21 mouse cellular contexts compared by ENCODE assay signal in the genomic region with DNA sequence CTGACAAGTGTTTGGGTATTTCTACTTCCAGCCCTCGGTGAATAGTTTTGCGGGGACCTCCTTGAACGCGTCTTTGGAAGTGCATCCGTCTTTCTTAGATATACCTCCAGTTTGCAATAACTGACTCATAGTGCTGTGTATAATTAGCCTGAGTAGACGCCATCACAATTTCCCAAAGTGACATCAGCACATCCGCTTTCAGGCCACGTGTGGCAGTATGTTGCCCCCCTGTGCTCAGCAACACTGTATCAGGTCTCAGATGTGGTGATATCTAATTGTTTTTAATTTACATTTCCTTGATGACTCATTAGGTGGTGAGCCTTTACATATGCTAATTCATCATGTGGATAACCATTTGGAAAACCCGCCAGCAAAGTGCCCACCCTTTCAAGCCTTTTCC.
DNase-seq lines count a peak whose midpoint lies in the region; ATAC-seq and TF ChIP-seq lines count a peak whose summit lies in the region.
"Had no signal": no experiment of that assay in that cellular context is flagged by ENCODE, and none has a peak within 500 bp of the region (broad histone marks: within the 10 kb centered on the region; RNA-seq: fewer than 3 reads in every experiment).

No protein-coding gene starts in this region.

- peaks cover 30% of the 10 kb centered on the region for H3K36me3 ChIP-seq in forebrain, embryonic 13.5 days (ENCODE audit: poor library complexity, severe bottlenecking)
- H3K36me3 ChIP-seq in forebrain, embryonic 11.5 days (ENCODE audit: control insufficient read depth, insufficient read depth, low read length): no peaks in the 10 kb centered on the region; the same call in 1 of the 2 replicates
- H3K36me3 ChIP-seq in midbrain, postnatal 0 days (ENCODE audit: insufficient read depth, low read length): no peaks in the 10 kb centered on the region; the same call in 1 of the 2 replicates

- no peaks in the 10 kb centered on the region for H3K9me3 ChIP-seq in forebrain, embryonic 13.5 days (replicated peaks)
- H3K9me3 ChIP-seq in forebrain, embryonic 11.5 days (ENCODE audit: control insufficient read depth, low read length): no peaks in the 10 kb centered on the region
- H3K9me3 ChIP-seq in midbrain, postnatal 0 days (ENCODE audit: low read length): no peaks in the 10 kb centered on the region
- H3K9me3 ChIP-seq: embryonic facial prominence, embryonic 10.5 days; heart, embryonic 13.5 days; hindbrain, embryonic 12.5 days had no signal

- DNase-seq in forebrain, embryonic 11.5 days (ENCODE audit: low spot score): no peak
- DNase-seq in 416B (ENCODE audit: low read depth): peak; percentile 57
- DNase-seq in brain, embryonic 14.5 days (ENCODE audit: low read depth): peak; percentile 53
- no peak for DNase-seq in midbrain, postnatal 0 days (ENCODE audit: low spot score)
- no peak for DNase-seq in ovary, postnatal 10 days (ENCODE audit: low spot score)
- DNase-seq in spleen, postnatal 14 days (ENCODE audit: low spot score in 2 of 2): no peak
- DNase-seq: adrenal gland, postnatal 10 days; cerebellum, adult 11-12 months; cerebellum, adult 9-10 months; forebrain, postnatal 0 days; gastrocnemius, adult 2 months; gastrocnemius, postnatal 25 days; heart, postnatal 36 days; kidney, adult 11 months; kidney, adult 9 months had no signal

- no peak overlapping the region for H3K9ac ChIP-seq in forebrain, embryonic 13.5 days
- H3K9ac ChIP-seq in forebrain, embryonic 11.5 days (ENCODE audit: low read length): no peak overlapping the region
- H3K9ac ChIP-seq in midbrain, postnatal 0 days (replicated peaks; ENCODE audit: low read length, poor library complexity, severe bottlenecking): no peak overlapping the region
- H3K9ac ChIP-seq: forebrain, postnatal 0 days; heart, embryonic 13.5 days; hindbrain, embryonic 12.5 days had no signal

- H3K27ac ChIP-seq in forebrain, embryonic 13.5 days: no peak overlapping the region
- no peak overlapping the region for H3K27ac ChIP-seq in forebrain, embryonic 11.5 days (ENCODE audit: low read depth, low read length)
- H3K27ac ChIP-seq in midbrain, postnatal 0 days (ENCODE audit: low read depth, low read length): no peak overlapping the region
- H3K27ac ChIP-seq: embryonic facial prominence, embryonic 10.5 days; gastrocnemius, adult 2 months; heart, embryonic 13.5 days; hindbrain, embryonic 12.5 days had no signal

- no peak for TF ChIP-seq CTCF in brain, embryonic 14.5 days (IDR thresholded peaks at IDR 0.05; ENCODE audit: borderline replicate concordance, extremely low read depth, insufficient read depth, insufficient read length)
- TF ChIP-seq CTCF in midbrain, postnatal 0 days (IDR thresholded peaks at IDR 0.05): no peak

- WGBS in forebrain, embryonic 13.5 days: 72% methylated on average over 9 of the region's 9 CpGs
- WGBS in forebrain, embryonic 11.5 days: 84% methylated on average over 9 of the region's 9 CpGs
- WGBS in midbrain, postnatal 0 days: 83% methylated on average over 9 of the region's 9 CpGs

- peak; percentile 20; the same call in 1 of the 2 replicates for ATAC-seq in forebrain, embryonic 13.5 days
- ATAC-seq in forebrain, embryonic 11.5 days (replicated peaks; ENCODE audit: low FRiP score): no peak
- peak; percentile 51 for ATAC-seq in CD4-positive, CD25-positive, alpha-beta regulatory T cell, adult 4 months
- no peak for ATAC-seq in midbrain, postnatal 0 days (ENCODE audit: low FRiP score)
- ATAC-seq: forebrain, postnatal 0 days; Patski had no signal

- TF ChIP-seq POLR2A in brain, embryonic 14.5 days (IDR thresholded peaks at IDR 0.05; ENCODE audit: borderline replicate concordance, extremely low read depth, insufficient read depth, insufficient read length, poor library complexity, severe bottlenecking): no peak

- H3K27me3 ChIP-seq in forebrain, embryonic 13.5 days: no peaks in the 10 kb centered on the region
- no peaks in the 10 kb centered on the region for H3K27me3 ChIP-seq in forebrain, embryonic 11.5 days (ENCODE audit: control insufficient read depth, insufficient read depth, low read length)
- H3K27me3 ChIP-seq in midbrain, postnatal 0 days (ENCODE audit: insufficient read depth, low read length): no peaks in the 10 kb centered on the region
- H3K27me3 ChIP-seq: hindbrain, embryonic 12.5 days; Patski had no signal

- peaks cover 47% of the 10 kb centered on the region for H3K4me1 ChIP-seq in forebrain, embryonic 13.5 days
- peaks cover 10% of the 10 kb centered on the region; the same call in 1 of the 2 replicates for H3K4me1 ChIP-seq in forebrain, embryonic 11.5 days (replicated peaks; ENCODE audit: control insufficient read depth, insufficient read depth, low read length)
- H3K4me1 ChIP-seq in midbrain, postnatal 0 days (ENCODE audit: insufficient read depth, low read length): peaks cover 29% of the 10 kb centered on the region

- no peak overlapping the region for H3K4me2 ChIP-seq in forebrain, embryonic 13.5 days
- no peak overlapping the region for H3K4me2 ChIP-seq in forebrain, embryonic 11.5 days (ENCODE audit: low read depth, low read length, severe bottlenecking)
- H3K4me2 ChIP-seq in midbrain, postnatal 0 days (ENCODE audit: low read depth, low read length, poor library complexity, severe bottlenecking): no peak overlapping the region
- H3K4me2 ChIP-seq: heart, embryonic 13.5 days; hindbrain, embryonic 12.5 days had no signal

- no peak overlapping the region for H3K4me3 ChIP-seq in forebrain, embryonic 13.5 days
- no peak overlapping the region for H3K4me3 ChIP-seq in forebrain, embryonic 11.5 days (ENCODE audit: low read depth, low read length)
- no peak overlapping the region for H3K4me3 ChIP-seq in midbrain, postnatal 0 days (ENCODE audit: low read depth, low read length)
- H3K4me3 ChIP-seq: embryonic facial prominence, embryonic 10.5 days; gastrocnemius, adult 2 months; heart, embryonic 13.5 days; hindbrain, embryonic 12.5 days had no signal

Comparison
In these comparisons a context has a peak if more than half of its experiments do, and no peak if none do; other contexts are left out.
1. ATAC-seq: peak in forebrain, embryonic 13.5 days (single experiment) and CD4-positive, CD25-positive, alpha-beta regulatory T cell, adult 4 months (single experiment); none in forebrain, embryonic 11.5 days (single experiment) and midbrain, postnatal 0 days (single experiment).
2. DNase-seq: peak in 416B (single experiment) and brain, embryonic 14.5 days (single experiment); none in forebrain, embryonic 11.5 days (single experiment), midbrain, postnatal 0 days (single experiment), ovary, postnatal 10 days (single experiment) and spleen, postnatal 14 days (0 of 2).